26 mouse cellular contexts compared by ENCODE assay signal in the genomic region with DNA sequence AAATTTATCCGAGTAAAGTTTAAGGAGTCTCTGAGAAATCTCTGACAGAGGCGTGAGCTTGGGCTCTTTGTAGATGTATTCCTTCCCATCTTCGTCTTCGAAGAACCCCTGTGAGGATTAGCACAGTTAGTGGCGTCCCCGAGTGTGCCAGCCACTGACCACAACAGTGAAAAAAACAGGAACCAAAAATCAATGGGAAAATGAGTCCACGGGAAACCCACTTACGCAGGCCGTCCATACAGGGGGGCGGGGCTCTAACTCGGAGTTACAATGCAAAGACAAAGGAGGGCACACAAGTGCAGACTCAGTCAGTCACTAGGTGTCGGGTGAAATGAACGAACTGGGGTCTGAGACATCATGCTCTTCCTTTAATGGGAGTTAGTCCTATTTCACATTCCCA. TPM values are rescaled to one million over a fixed set of nuclear protein-coding genes. Genes with fewer than 3 reads are reported as not detected.
"Had no signal": no experiment of that assay in that cellular context is flagged by ENCODE, and none has a peak within 500 bp of the region (broad histone marks: within the 10 kb centered on the region; RNA-seq: fewer than 3 reads in every experiment).

No protein-coding gene starts in this region.

- ATAC-seq: hindbrain, embryonic 16.5 days; inflammation-experienced regulatory T-cells, adult 6 months; intestine, embryonic 15.5 days; intestine, postnatal 0 days had no signal

- DNase-seq: gastrocnemius, adult 2 months; gastrocnemius, postnatal 10 days; gastrocnemius, postnatal 25 days; heart, adult 18-20 months; heart, postnatal 10 days; heart, postnatal 4 days; kidney, adult 18-20 months; kidney, adult 8-10 months; kidney, postnatal 10 days; kidney, postnatal 36 days; layer of hippocampus, adult 9-11 months; layer of hippocampus, postnatal 36 days; left cerebral cortex, postnatal 4 days; liver; liver, embryonic 13.5 days had no signal

RNA-seq across cellular contexts. Expression of a gene that starts 54.0 kb away (rescaled TPM):
- total RNA-seq: gastrocnemius, adult 2 months; gastrocnemius, postnatal 10 days; gastrocnemius, postnatal 25 days; gastrocnemius, postnatal 4 days; heart, adult 18-20 months; heart, postnatal 10 days; heart, postnatal 25 days; layer of hippocampus, adult 18-20 months; layer of hippocampus, adult 8-10 months; layer of hippocampus, postnatal 36 days; left cerebral cortex, adult 18-20 months; left cerebral cortex, adult 8-10 months; left cerebral cortex, postnatal 25 days had no signal
